Mouse (Mus musculus) neural tube, embryonic 11.5 days (tissue): Measurements from ENCODE around the gene Ptger3. TPM values are rescaled to one million over a fixed set of nuclear protein-coding genes. Genes with fewer than 3 reads are reported as not detected.

Experiments used
- ATAC-seq: fragments of 200-750 bp; cut with Nextera tagmentation; 2 replicates; pipeline ENCODE4 v1.8.0; 2017; ENCODE audit warnings: moderate number of reproducible peaks, mild to moderate bottlenecking, moderate TSS enrichment, moderate library complexity; ENCODE audit not compliant: insufficient read depth, low FRiP score, low TSS enrichment
- DNase-seq: peaks from one replicate; pipeline ENCODE4 v3.0.0-alpha.2; 2015; ENCODE audit warnings: low spot score
- H3K27ac ChIP-seq: fragments of 300-500 bp; sonication (generic); 2 replicates; pipeline ENCODE4 v1.5.1; 2014; ENCODE audit warnings: low read depth, mild to moderate bottlenecking, low read length
- H3K27me3 ChIP-seq: fragments of 300-500 bp; sonication (generic); 2 replicates; pipeline ENCODE4 v1.6.1; 2014; ENCODE audit warnings: mild to moderate bottlenecking, low read length, mixed read lengths; ENCODE audit not compliant: control insufficient read depth, insufficient read depth
- H3K36me3 ChIP-seq: fragments of 300-500 bp; sonication (generic); 2 replicates; pipeline ENCODE4 v1.6.1; 2014; ENCODE audit warnings: mild to moderate bottlenecking, low read length, moderate library complexity, mixed read lengths; ENCODE audit not compliant: control insufficient read depth, insufficient read depth
- H3K4me1 ChIP-seq: fragments of 300-500 bp; sonication (generic); 2 replicates; pipeline ENCODE4 v1.6.1; 2014; ENCODE audit warnings: low read length, mixed read lengths; ENCODE audit not compliant: control insufficient read depth, insufficient read depth
- H3K4me2 ChIP-seq: fragments of 300-500 bp; sonication (generic); 2 replicates; pipeline ENCODE4 v1.6.1; 2014; ENCODE audit warnings: low read depth, mild to moderate bottlenecking, moderate library complexity
- H3K4me3 ChIP-seq: fragments of 300-500 bp; sonication (generic); 2 replicates; pipeline ENCODE4 v1.5.1; 2014; ENCODE audit warnings: low read depth, low read length
- H3K9ac ChIP-seq: fragments of 300-500 bp; sonication (generic); 2 replicates; pipeline ENCODE4 v1.6.1; 2014; ENCODE audit warnings: mild to moderate bottlenecking, low read length
- H3K9me3 ChIP-seq: fragments of 300-500 bp; sonication (generic); 2 replicates; pipeline ENCODE4 v1.6.1; 2016; ENCODE audit warnings: low read length; ENCODE audit not compliant: control insufficient read depth
- WGBS: fragments of 180-500 bp; shearing (Covaris S2); extraction: QIAGEN DNeasy Blood & Tissue Kit; methylation state at CpG from one replicate; pipeline ENCODE4 v1.1.7; 2014; 5-methylcytosine and 5-hydroxymethylcytosine counted together
- polyA plus RNA-seq: library from polyadenylated mRNA; unstranded; fragments of >200 nt; fragmentation: Nextera tagmentation; extraction: Ambion mirVana; gene quantifications from 2 replicates; pipeline ENCODE4 v1.2.1, GENCODE M21; 2014

Ptger3 gene
- polyA plus RNA-seq, 1 experiment from 2014 or later = 1.0 TPM

- H3K4me3 ChIP-seq = no peak overlapping the region
- H3K9ac ChIP-seq = no peak overlapping the region
- H3K36me3 ChIP-seq = no peaks in the 10 kb centered on the region
- H3K27me3 ChIP-seq = no peaks in the 10 kb centered on the region
- no peaks in the 10 kb centered on the region for H3K4me1 ChIP-seq
- DNase-seq (no peak), ATAC-seq (no peak)
- H3K4me2 ChIP-seq = no peak overlapping the region
- no peak overlapping the region for H3K27ac ChIP-seq
- H3K9me3 ChIP-seq = no peaks in the 10 kb centered on the region
- 81% methylated on average over 3 of the region's 3 CpGs for WGBS
Measured at GRCm38 (mm10) chr3:157627407-157627806, 60.7 kb downstream of the Ptger3 start.

- ATAC-seq (no peak), DNase-seq (no peak)
- Histone ChIP-seq H3K27ac (no peak overlapping the region), H3K9me3 (no peaks in the 10 kb centered on the region), H3K4me2 (no peak overlapping the region), H3K9ac (no peak overlapping the region), H3K4me3 (no peak overlapping the region), H3K27me3 (no peaks in the 10 kb centered on the region), H3K4me1 (no peaks in the 10 kb centered on the region), H3K36me3 (no peaks in the 10 kb centered on the region)
- 90% methylated on average over 5 of the region's 5 CpGs for WGBS
Measured at GRCm38 (mm10) chr3:157630671-157631070, 64.0 kb downstream of the Ptger3 start.

DNA sequence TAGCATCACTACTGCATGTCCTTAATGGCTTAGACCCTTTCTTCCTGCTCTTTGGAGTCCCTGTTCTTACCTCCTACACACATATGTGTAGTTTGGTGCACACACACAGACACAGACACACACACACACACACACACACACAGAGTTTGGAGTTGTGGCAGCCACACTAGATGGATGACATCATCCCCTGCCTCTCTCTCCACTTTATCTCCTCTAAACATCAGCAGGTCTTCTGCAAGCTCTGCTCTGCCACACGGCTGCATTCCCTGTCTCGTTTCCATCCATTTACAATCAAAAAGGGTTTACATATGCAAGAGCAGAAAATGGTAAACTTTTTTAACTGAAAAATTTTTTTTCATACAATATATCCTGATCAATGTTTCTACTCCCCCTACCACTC lies 64.7 kb downstream of the Ptger3 start:
- no peak overlapping the region for H3K4me3 ChIP-seq
- H3K9ac ChIP-seq = no peak overlapping the region
- 82% methylated on average over 2 of the region's 2 CpGs for WGBS
- H3K27me3 ChIP-seq = no peaks in the 10 kb centered on the region
- H3K36me3 ChIP-seq = no peaks in the 10 kb centered on the region
- ATAC-seq (no peak), DNase-seq (no peak)
- no peaks in the 10 kb centered on the region for H3K9me3 ChIP-seq
- H3K27ac ChIP-seq = no peak overlapping the region
- H3K4me2 ChIP-seq = no peak overlapping the region
- H3K4me1 ChIP-seq = no peaks in the 10 kb centered on the region

DNA sequence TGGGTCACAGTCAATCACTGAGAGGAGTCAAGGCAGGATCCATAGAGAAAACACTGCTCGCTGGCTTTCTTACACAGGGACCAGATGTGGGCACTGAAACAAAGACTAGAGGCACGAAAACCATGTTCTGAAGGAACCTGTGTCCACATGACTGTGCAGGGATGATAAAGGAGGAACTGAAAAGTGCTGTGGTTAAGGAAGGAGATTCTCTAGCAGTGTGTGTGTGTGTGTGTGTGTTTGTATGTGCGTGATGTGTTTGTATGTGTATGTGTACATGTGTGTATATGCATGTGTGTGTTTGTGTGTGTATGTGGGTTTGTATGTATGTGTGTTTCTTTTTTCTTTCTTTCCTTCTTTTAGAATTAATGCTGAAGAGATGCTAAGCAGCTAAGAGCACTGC lies 67.7 kb downstream of the Ptger3 start:
- H3K36me3 ChIP-seq = no peaks in the 10 kb centered on the region
- 77% methylated on average over 3 of the region's 3 CpGs for WGBS
- no peak overlapping the region for H3K9ac ChIP-seq
- H3K4me3 ChIP-seq = no peak overlapping the region
- H3K4me1 ChIP-seq = no peaks in the 10 kb centered on the region
- no peaks in the 10 kb centered on the region for H3K27me3 ChIP-seq
- H3K4me2 ChIP-seq = no peak overlapping the region
- no peaks in the 10 kb centered on the region for H3K9me3 ChIP-seq
- DNase-seq (no peak), ATAC-seq (no peak)
- H3K27ac ChIP-seq = no peak overlapping the region

GRCm38 (mm10) chr3:157635713-157636112 lies 69.0 kb downstream of the Ptger3 start:
- no peak for ATAC-seq
- no peak for DNase-seq
- Histone ChIP-seq H3K27ac (no peak overlapping the region), H3K4me3 (no peak overlapping the region), H3K36me3 (no peaks in the 10 kb centered on the region), H3K4me1 (no peaks in the 10 kb centered on the region), H3K9ac (no peak overlapping the region), H3K4me2 (no peak overlapping the region), H3K9me3 (no peaks in the 10 kb centered on the region), H3K27me3 (no peaks in the 10 kb centered on the region)
- 86% methylated on average over 4 of the region's 4 CpGs for WGBS

- Histone ChIP-seq H3K4me3 (no peak overlapping the region), H3K9ac (no peak overlapping the region), H3K36me3 (no peaks in the 10 kb centered on the region), H3K4me1 (no peaks in the 10 kb centered on the region), H3K4me2 (no peak overlapping the region), H3K27ac (no peak overlapping the region), H3K9me3 (no peaks in the 10 kb centered on the region), H3K27me3 (no peaks in the 10 kb centered on the region)
- ATAC-seq (no peak), DNase-seq (no peak)
Measured at GRCm38 (mm10) chr3:157636887-157637286, 70.2 kb downstream of the Ptger3 start.

GRCm38 (mm10) chr3:157637341-157637740 lies 70.6 kb downstream of the Ptger3 start:
- no peak overlapping the region for H3K27ac ChIP-seq
- no peaks in the 10 kb centered on the region for H3K27me3 ChIP-seq
- H3K9me3 ChIP-seq = no peaks in the 10 kb centered on the region
- DNase-seq = no peak
- H3K4me3 ChIP-seq = no peak overlapping the region
- no peaks in the 10 kb centered on the region for H3K36me3 ChIP-seq
- H3K4me2 ChIP-seq = no peak overlapping the region
- no peak overlapping the region for H3K9ac ChIP-seq
- WGBS = 75% methylated on average over 2 of the region's 2 CpGs
- no peaks in the 10 kb centered on the region for H3K4me1 ChIP-seq
- no peak for ATAC-seq

DNA sequence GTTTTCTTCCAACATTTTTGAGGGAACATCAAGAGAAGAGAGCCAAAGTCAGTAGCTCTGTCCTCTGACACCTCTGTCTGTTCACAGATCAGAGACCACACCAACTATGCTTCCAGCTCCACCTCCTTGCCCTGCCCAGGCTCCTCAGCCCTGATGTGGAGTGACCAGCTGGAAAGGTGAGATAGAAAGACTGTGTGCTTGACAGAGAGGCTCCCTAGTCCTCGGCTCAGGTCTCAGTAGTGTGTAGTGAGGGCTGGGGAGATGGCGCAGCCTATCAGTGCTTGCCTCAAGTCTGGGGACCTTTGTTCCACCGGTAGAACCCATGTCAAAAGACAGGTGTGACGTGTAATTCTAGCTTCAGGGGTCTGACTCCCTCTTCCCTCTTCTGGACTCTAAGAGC lies 74.9 kb downstream of the Ptger3 start:
- Histone ChIP-seq H3K36me3 (no peaks in the 10 kb centered on the region), H3K9ac (no peak overlapping the region), H3K4me1 (no peaks in the 10 kb centered on the region), H3K9me3 (no peaks in the 10 kb centered on the region), H3K4me2 (no peak overlapping the region), H3K27me3 (no peaks in the 10 kb centered on the region), H3K27ac (no peak overlapping the region), H3K4me3 (no peak overlapping the region)
- DNase-seq = no peak
- no peak for ATAC-seq
- 79% methylated on average over 4 of the region's 4 CpGs for WGBS

DNA sequence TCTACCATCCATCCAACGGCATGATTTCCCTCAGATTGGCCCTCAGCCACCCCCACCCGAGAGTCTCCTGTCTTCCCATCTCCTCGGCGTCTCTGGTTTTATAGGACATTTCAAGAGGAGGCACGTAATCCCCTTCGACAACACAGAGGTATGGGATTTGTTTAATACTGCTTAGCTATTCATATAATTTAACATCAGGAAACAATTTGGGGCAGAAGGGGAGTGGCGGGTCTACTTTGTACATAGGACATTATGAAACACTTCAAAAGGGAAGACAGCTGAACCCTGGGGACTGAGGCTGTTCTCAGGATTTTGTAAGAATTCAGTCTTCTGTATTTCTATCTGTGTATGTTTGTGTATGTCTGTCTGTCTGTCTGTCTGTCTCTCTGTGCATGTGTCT lies 94.9 kb downstream of the Ptger3 start:
- ATAC-seq = no peak
- H3K27me3 ChIP-seq = no peaks in the 10 kb centered on the region
- H3K4me2 ChIP-seq = no peak overlapping the region
- 89% methylated on average over 7 of the region's 7 CpGs for WGBS
- H3K9ac ChIP-seq = no peak overlapping the region
- H3K36me3 ChIP-seq = no peaks in the 10 kb centered on the region
- H3K9me3 ChIP-seq = no peaks in the 10 kb centered on the region
- no peak for DNase-seq
- no peak overlapping the region for H3K27ac ChIP-seq
- H3K4me1 ChIP-seq = no peaks in the 10 kb centered on the region
- H3K4me3 ChIP-seq = no peak overlapping the region
